Mouse (Mus musculus): ENCODE measurements around the gene 2700081O15Rik.
"Not testable (repeated sequence)": the region's sequence is repeated elsewhere in the genome, so short reads cannot be mapped to it uniquely, and the experiment has no call there.

The 2700081O15Rik gene

DNA sequence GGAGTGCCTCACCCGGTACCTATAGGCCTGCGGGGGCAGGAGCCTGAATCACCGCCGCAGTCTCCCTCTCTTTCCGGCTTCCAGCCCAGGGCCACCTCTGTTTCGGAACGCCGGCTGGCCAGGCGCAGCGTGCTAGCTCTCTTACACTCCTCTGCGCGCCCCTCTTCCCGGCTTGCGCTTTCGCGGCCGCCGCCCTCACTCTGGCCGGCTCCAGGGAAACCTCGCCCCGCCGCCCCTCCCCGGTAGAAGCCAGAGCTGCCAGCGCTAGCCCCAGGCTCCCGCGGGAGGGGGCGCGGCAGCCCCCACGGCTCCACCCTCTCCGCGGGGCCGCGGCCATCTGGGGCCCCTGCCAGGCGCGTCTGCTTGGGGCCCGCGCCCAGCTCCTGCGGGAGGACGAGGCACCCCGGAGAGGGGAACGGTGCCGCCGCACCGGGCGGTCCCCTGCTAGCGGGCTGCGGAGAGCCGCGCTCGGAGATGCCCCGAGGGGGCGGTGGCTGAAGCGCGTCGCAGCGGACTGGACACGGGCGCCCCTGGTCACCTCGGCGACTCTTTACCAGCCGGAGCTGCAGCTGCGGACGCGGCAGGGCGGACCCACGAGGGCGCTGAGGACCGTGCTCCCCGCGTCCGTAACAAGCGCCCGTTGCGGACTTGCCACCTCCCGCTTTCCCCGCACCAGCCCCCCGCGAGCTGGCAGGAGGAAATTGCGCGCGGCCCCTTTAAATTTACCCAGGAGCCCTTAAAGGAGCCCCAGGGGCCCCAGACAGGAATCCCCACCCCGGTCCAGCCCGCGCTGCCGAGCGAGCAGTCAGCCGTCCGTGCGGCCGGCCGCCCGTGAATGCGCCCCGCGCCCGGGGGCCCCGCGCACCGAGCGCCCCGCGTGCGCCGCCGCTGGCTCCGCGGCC lies at the start of gene 2700081O15Rik:
Gene 2700081O15Rik, plus strand, starts transcription at position 792 of the 902 bp plus-strand sequence.
- in situ Hi-C loops (cut with MboI, MseI), result no loop called here

DNA sequence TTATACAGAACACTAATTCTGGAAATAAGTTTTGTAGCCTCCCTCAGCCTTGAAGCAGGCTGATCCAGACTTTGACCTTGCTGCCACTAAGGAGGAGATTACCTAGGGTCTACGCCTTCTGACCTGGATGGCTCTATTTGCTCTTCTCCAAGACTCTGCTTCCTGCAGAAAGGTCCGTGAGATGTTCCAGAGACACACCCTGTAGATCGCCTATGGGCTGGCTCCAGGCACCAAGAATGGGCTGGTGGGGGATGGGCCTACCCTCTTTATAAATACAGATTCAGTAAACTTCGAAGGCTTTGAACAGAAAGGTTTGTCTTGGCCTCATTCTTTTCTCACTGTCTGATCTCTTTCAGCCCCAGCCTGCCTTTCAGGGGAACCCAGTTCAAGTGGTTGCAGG lies 48.0 kb upstream of the 2700081O15Rik start:
- in situ Hi-C loops (cut with MboI, MseI), result not testable (repeated sequence)

DNA sequence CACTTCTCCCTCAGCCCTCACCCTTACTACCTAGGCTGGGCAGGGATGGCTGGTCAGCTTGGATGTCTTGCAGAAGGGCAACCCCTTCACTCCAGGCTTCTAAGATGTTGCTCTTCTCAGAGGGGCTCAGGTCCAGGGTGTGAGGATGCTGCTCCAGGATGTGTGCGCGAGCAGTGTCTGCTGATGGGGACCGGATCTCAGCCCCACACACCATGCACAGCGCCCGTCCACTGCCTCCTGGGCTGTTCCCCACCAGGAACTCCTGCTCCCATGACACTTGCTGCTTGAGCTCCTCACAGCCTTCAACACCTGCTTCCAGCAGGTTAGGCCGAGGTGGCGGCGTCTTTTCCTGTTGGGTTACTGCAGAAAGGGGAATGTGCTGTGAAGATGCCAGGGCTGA lies 42.9 kb upstream of the 2700081O15Rik start:
- in situ Hi-C loops (cut with MboI, MseI), result no loop called here

DNA sequence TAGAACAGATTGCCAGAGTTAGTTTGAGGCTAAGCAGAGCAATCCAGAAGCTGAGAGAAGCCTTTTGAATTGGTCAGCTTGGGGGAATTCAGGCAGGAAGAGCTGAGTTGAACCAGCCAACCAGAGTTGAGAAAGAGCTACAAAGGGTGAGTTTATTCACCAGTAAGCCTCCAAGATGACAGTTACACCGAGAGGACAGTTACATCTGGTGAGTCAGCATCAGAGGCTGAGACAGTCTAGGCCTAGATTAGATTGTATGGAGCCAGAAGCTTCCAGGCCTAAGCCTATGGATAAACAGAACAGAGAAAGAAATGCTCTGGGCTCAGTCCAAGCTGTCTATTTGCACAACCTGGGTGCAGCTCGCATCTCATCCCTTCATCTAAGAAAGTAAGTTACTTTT lies 39.8 kb upstream of the 2700081O15Rik start:
- in situ Hi-C loops (cut with MboI, MseI), result no loop called here

DNA sequence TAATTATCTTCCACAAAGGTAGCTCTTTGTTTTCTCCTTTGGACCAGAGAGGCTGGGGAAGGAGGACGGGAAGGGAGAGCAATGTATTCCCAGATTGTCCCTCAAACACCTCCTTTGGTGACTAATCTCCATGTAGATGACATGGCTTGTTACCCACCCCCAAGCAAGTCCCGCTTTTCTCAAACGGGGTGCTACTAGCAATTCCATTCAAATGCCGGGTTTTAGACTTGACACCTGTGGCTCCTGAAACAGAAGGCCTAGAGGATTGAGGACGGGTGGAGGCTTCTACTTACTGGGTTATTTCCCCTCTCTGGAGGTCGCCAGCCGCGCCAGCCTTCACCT lies 35.5 kb upstream of the 2700081O15Rik start:
- in situ Hi-C loops (cut with MboI, MseI), result no loop called here

DNA sequence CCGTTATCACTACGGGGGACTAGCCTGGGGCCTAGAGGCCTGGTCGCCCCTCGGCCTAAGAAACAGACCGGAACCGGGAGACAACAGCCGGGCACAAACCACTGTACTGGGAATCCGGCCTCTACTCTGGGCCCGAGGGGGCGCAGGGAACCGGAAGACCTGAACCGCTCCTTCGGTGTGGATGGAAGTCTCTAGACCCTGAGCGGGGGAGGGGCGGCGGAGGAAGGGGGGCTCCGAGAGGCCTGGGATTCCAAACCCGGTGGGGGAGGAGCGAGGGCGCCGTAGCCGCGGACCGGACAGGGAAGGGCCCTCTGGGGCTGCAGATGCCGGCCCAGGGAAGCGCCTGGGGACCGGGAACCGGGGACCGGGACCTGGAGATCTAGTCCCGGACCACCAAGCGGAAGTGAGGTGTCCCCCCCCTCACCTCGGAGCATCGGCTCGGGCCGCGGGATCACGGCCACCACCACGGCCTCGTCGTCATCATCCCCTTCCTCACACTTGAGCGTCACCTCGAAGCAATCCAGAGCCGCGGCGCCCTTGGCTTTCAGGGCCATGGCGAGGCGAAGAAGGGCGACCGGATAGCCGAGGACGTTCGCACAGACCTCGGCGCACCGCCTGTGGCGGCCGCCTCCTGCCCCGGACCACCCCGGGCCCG lies 35.0 kb upstream of the 2700081O15Rik start:
- in situ Hi-C loops (cut with MboI, MseI), result no loop called here

DNA sequence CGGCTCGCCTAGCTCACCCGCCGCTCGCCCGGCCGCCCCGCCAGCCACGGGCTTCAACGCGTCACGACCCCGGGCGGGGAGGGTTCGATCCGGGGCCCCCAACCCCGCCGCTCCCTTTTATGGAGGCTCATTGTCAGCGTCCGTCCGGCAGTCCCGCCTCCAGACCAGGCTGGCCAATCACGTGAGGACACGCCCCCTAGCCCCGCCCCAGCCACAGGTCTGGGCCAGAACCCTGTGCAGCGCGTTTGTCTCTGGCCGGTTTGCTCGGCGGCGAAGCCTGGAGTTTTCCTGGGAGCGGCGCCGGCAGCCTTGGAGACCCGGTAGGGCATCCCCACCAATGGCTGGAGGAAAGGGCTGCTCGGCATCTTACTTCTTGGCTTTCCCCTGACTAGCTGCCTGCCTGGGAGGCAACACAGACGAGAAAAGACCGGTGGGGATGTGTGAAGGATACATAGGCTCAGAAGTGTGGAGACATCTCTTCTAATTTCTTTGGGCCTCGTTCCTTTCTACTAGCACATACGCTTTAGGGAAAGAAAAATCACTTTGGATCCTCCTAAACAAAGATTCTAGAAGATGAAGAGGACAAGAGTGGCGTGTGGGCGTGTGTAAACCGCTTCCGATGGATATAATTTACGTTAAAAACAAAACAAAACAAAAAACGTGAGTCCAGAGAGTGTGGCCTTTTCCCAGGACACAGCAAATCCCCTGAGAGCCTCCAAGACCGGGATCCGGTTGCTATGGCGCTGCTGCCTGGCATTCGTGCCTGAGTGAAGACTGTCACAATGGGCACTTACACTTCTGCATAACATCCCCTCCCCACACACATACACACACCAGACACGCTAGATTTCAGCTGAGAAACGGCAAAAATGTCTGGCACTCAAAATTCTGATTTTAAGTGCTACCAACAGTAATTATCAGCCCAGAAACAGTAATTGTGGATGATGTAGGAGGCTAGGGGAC lies 34.2 kb upstream of the 2700081O15Rik start, which contains the start of gene Spindoc:
Gene Spindoc, minus strand, starts transcription at position 92 of the 963 bp plus-strand sequence.
- in situ Hi-C loops (cut with MboI, MseI), result no loop called here

DNA sequence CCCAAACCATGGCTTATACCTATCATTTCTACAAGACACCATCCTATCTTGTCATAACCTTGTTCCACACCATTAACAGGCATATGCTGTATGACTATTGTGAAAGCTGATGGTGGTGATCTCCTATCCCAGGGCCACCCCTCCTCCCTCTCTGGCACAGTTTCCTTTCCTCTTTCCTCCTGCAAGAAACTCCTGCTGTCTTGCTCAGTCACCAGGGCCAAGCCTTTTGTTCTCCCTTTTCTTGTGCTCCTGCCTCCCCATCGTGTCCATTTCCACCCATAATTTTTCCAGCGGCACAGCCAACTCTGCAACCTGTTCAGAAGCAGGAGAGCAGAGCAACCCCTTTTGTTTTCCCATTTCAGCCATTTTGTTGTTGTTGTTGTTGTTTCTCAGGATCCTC lies 31.4 kb upstream of the 2700081O15Rik start:
- in situ Hi-C loops (cut with MboI, MseI), result no loop called here

DNA sequence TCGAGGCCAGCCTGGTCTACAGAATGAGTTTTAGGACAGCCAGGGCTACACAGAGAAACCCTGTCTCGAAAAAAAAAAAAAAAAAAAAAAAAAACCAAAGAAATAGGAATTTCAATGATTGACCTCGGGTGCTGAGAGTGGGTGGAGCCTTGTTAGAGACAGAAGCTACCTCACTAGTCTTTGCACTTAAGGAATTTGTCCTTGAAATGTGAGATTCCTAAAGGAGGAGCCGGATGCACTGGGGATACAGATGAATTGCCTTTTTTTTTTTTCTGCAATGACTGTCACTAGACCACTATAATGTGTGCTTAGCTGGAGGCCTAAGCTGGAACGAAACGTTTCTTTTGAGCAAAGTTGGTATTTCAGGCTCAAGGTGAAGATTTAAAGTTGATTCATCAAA lies 28.9 kb upstream of the 2700081O15Rik start:
- in situ Hi-C loops (cut with MboI, MseI), result no loop called here

DNA sequence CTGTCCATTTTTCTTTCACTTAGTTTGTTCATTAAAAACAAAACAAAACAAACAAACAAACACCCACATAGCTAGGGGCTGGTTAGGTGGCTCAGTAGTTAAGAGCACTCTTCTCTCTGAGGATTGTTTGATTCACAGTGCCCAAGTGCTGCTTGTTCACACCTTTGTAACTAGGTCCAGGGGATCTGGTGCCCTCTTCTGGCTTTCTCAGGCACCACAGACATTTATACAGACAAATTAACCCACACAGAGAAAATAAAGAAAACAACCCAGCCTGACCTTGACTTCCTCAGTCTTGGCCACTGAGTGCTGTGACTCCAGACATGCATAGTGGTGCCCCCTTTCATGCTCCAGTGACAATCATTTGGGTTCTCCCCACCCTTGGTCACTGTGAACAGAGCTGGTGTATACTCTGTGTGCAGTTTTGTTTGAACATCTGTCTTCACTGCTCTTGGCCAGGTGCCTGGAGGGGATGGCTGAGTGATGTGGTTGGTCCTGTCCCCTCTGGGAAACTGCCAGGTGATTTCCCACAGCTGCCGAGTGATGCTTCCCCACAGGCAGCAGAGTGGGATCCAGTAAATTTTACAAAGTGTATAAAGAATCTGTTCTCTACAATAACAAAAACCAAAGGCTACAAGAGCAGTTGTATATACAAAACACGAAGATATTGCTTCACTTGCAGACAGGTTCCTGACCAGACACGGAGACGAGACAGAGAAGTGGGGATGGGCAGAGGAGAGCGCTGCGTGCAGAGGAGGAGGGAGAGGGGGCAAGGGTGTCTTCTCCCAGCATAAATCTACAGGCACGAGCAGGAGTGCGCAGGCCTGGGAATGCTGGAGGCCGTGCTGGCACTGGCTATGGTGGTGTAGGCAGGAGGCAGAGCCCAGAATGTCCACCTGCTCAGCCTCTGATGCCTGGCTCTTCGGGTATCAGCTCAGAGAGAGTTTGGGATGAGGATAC lies 20.3 kb upstream of the 2700081O15Rik start:
- in situ Hi-C loops (cut with MboI, MseI), result not testable (repeated sequence)

DNA sequence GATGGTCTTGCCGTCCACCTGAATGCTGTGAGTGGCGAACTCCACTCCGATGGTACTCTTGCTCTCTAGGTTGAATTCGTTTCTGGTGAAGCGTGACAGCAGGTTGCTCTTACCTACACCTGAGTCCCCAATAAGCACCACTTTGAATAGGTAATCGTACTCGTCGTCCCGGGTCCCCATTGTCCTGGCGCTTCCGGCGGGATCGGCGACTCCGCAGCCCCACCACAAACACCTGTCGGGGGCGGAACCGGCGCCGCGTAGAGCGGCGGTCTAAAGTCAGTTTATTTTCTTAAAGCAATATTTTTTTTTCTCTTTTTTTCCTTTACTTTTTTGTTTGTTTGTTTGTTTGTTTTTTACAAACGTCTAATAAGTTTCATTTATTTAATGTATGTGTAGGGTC lies 18.5 kb upstream of the 2700081O15Rik start:
- in situ Hi-C loops (cut with MboI, MseI), result not testable (repeated sequence)

DNA sequence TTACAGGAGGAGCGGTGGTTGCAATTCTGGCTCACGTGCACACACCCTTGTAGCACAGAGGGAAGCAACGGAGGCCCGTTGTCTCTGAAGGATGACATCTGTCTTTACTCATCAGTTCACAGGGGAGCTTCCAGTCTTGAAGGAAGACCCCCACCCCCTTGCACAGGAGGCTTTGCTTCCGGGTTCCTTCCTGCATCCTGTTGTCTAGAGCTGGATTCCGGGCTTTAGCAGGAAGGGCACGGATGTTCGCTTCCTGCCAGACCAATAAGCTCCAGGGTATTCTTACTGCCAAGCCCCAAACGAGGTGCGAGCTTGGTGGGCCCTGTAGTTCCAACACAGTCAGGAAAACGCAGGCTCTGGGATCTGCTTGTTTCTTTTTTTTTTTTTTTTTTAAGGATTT lies 16.8 kb upstream of the 2700081O15Rik start:
- in situ Hi-C loops (cut with MboI, MseI), result no loop called here

DNA sequence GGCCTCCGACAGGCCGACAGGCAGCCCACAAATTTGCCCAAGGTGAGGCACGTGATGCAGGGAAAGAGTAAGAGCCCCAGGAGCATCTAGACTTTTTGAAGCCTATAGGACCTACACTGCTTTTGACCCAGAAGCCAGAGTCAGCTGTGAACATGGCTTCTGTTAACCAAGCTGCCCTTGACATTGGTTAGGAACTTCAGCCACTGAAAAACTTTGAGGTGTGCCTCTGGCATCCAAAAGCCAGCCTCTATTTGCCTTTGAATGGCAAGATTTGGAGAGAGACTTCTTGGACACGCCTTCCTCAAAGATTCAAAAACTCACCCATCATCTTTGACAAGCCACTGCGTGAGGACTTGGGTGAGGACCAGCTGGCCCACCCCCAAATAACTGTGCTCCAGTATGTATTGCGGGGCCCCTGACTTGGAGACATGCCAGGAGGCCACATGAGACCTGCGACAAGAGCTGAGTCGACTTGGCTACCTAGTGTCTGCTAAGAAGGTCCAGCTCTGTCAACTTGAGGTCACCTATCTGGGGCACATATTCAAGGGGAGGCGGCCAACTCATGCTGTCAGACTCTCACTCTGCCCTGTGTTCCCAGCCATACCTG lies 12.7 kb upstream of the 2700081O15Rik start:
- in situ Hi-C loops (cut with MboI, MseI), result no loop called here

DNA sequence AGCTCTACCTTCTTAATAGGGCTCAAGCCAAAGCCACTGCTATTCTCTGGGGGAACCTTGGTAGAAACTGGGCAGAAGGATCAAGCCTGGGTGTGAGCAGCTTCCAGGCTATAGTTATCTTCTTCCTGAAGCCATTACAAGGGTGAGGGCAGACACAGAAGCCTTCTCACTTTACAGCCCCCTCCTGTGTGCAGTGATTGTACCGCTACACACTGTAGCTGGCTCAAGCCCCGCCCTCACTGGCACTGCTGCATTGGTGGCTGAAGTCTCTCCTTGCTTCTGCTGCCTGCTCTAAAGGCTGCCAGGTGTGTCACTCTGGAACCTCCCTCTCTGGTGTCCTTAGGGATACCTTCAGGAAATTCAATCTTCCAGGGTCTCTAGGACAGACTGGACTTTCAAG lies 5.1 kb upstream of the 2700081O15Rik start:
- in situ Hi-C loops (cut with MboI, MseI), result no loop called here

DNA sequence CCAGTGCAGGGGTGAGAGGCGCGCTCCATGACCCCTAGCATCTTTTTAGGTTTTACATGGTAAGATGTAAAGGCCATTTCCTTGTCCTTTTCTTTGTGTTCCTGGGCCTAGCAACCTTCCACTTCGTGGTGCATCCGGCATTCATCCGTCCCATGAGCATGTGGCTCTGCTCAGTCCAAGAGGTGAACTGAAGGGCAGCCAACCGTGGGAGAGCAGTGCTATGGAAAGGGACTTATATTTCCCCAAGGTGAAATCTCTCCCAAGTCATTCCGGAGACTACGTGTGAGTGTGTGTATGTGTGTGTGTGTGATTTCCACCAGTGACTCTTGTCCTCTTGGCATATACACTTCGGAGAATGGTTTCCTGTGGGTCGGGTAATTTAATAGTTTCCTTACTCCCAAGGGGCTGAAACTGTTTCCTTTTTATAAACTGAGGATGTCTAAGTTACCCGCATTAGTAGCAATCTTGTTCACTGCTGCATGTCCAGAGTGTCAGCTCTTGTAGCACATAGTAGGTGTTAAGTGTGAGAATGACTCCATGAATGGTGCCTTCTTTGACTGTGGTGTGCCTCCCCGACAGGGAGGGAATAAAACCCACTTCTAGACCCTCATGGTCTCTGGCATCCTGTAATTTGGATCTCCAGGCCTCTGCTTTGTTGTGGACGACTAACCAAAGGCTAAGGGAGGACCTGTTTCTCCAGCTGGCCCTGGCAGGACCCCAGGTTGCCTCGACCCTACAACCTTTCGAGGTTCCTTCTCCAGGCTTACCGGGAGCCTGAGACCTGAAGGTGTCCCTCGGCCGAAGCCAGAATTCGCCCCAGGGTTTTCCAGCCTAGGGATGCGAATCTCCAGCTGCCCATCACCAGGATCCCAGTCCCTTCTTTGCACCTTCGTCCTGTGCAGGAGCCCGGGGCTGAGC lies 1.2 kb upstream of the 2700081O15Rik start:
- in situ Hi-C loops (cut with MboI, MseI), result no loop called here

DNA sequence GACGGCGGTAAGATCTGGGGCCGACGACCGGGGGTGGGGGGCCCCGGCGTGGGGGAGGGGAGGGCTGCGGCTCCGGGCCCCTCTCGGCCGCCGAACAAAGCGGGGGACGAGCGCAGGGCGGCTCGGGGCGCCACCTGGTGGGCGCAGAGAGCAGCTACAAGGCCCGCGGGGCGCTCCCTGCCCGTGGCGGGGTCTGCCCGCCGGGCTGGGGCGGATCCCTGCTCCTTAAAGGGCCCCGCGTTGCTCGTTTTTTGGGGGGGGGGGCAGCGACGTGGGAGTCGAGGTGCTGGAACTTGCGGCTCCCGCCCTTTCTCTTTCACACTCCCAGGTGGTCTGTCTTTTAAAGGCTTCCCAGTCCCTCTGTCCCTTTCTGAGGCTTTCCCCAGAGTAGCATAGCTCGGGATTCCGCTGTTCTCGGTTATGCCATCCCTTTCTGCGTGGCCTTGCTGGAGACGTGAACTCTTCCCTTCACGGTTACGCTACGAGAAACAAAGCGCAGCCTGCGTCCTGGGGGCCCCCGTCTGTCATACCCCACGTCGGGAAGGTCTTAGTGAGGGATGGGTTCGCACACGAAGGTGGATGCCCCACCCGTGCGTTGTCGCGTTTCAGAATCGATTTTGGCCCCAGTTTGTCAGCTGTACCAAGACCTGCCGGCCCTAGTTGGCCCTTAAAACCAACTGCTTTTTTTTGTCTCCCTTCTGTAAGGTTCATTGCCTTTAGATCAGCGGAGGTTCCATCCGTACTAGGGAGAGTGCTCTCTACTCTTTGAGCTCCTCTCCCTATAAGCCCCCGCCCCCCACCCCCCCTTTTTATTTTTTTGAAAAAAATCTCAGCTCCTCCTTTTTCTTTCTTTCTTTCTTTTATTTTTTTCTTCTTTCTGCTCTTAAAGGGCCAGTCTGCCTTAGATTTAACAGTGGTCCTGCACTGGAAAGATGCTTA lies 755 bp downstream of the 2700081O15Rik start:
- in situ Hi-C loops (cut with MboI, MseI), result no loop called here

DNA sequence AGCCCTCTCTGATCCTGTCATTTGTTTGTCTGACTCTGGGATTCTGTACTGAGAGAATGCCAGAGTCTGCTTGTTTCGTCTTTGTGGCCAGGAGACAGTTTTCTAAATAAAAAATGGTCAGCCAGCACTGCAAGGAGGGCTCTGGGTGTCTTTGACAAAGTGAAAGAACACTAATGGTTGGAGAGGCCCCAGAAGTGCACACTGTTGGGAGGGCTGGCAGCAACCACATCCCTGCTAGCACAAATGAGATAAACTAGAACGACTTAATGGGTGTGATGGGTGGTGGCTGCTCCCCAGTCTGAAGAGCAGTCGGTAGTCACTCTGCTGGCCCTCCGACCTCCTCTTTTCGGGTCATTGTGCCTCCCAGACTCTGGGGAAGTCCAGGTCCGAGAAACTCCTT lies 1.7 kb downstream of the 2700081O15Rik start:
- in situ Hi-C loops (cut with MboI, MseI), result no loop called here

DNA sequence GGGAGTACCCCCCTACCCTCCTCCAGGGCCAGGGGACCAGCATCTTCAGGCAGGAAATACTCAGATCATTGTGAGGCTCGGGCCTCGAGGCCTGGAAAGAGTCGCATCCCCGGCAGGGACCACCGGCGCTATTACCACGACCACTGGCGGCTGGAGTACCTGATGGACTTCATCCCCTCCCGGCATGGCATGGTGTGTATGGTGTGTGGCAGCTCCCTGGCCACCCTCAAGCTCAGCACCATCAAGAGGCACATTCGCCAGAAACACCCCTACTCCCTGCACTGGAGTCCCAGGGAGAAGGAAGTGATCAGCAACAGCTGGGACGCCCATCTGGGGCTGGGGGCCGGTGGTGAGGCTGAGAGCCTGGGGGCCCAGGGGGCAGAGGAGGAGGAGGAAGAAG lies 2.7 kb downstream of the 2700081O15Rik start:
- in situ Hi-C loops (cut with MboI, MseI), result loop anchor here (5.0 kb wide), 1 partner anchor 353 kb away; no protein-coding TSS in a partner anchor
